9 mouse cellular contexts compared by ENCODE assay signal in the genomic region with DNA sequence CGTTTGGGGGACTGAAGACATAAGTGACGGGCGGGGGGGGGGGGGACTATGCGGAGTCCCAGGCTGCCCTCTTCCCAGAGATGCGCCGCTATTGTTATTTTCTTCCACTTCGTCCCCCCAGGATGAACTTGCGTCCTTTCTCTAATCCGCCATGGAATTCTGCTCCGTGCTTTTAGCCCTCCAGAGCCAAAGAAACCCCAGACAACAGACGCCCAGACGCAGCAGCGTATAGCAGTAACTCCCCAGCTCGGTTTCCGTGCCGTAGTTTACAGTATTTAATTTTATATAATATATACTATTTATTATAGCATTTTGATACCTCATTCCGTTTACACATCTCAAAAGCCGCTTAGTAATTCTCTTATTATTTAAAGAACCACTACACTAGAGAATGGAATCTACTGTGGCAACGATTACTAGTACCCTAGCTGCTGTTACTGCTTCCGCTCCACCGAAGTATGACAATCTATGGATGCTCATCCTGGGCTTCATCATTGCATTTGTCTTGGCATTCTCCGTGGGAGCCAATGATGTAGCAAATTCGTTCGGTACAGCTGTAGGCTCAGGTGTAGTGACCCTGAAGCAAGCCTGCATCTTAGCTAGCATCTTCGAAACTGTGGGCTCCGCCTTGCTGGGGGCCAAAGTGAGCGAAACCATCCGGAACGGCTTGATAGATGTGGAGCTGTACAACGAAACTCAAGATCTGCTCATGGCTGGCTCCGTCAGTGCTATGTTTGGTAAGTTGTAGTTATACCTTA. TPM values are rescaled to one million over a fixed set of nuclear protein-coding genes. Genes with fewer than 3 reads are reported as not detected.
DNase-seq lines count a peak whose midpoint lies in the region; ATAC-seq and TF ChIP-seq lines count a peak whose summit lies in the region.
"Had no signal": no experiment of that assay in that cellular context is flagged by ENCODE, and none has a peak within 500 bp of the region (broad histone marks: within the 10 kb centered on the region; RNA-seq: fewer than 3 reads in every experiment).

No protein-coding gene starts in this region.

- no peak for TF ChIP-seq CTCF in ES-Bruce4 (IDR thresholded peaks at IDR 0.05; ENCODE audit: low read depth, low read length)
- TF ChIP-seq CTCF in cortical plate, adult 2 months (IDR thresholded peaks at IDR 0.05; ENCODE audit: extremely low read depth, insufficient read depth, low read length), result no peak

- H3K9me3 ChIP-seq in heart, embryonic 10.5 days, result no peaks in the 10 kb centered on the region
- no peaks in the 10 kb centered on the region for H3K9me3 ChIP-seq in ES-Bruce4 (replicated peaks; ENCODE audit: control insufficient read depth, insufficient read depth, low read length, poor library complexity, severe bottlenecking)
- no peaks in the 10 kb centered on the region for H3K9me3 ChIP-seq in liver, embryonic 12.5 days (replicated peaks)

- WGBS in heart, embryonic 10.5 days, result 28% methylated on average over 30 of the region's 31 CpGs
- 16% methylated on average over 29 of the region's 31 CpGs for WGBS in liver, embryonic 12.5 days (ENCODE audit: insufficient replicate concordance)

- peak overlapping the region; percentile 77 for H3K9ac ChIP-seq in ES-Bruce4 (ENCODE audit: low read depth, poor library complexity, severe bottlenecking)
- peak overlapping the region; percentile 99 for H3K9ac ChIP-seq in liver, embryonic 12.5 days

- H3K27me3 ChIP-seq in heart, embryonic 10.5 days (ENCODE audit: insufficient read depth, poor library complexity, severe bottlenecking), result no peaks in the 10 kb centered on the region
- H3K27me3 ChIP-seq in ES-Bruce4 (ENCODE audit: control insufficient read depth, insufficient read depth, low read length, poor library complexity, severe bottlenecking), result no peaks in the 10 kb centered on the region
- no peaks in the 10 kb centered on the region for H3K27me3 ChIP-seq in liver, embryonic 12.5 days (replicated peaks)
- H3K27me3 ChIP-seq: Patski had no signal

- H3K36me3 ChIP-seq in heart, embryonic 10.5 days, result peaks cover 42% of the 10 kb centered on the region
- peaks cover 49% of the 10 kb centered on the region for H3K36me3 ChIP-seq in ES-Bruce4 (ENCODE audit: control insufficient read depth, insufficient read depth, low read length, poor library complexity, severe bottlenecking)
- H3K36me3 ChIP-seq in liver, embryonic 12.5 days, result peaks cover 52% of the 10 kb centered on the region

- no peak for TF ChIP-seq EP300 in ES-Bruce4 (IDR thresholded peaks at IDR 0.05; ENCODE audit: insufficient read depth, low read depth, low read length)

- peaks cover 15% of the 10 kb centered on the region for H3K4me1 ChIP-seq in heart, embryonic 10.5 days
- H3K4me1 ChIP-seq in ES-Bruce4 (ENCODE audit: control insufficient read depth, insufficient read depth, low read length), result no peaks in the 10 kb centered on the region
- H3K4me1 ChIP-seq in cortical plate, adult 2 months (ENCODE audit: control insufficient read depth, insufficient read depth, low read length), result no peaks in the 10 kb centered on the region; the same call in 1 of the 2 replicates
- peaks cover 66% of the 10 kb centered on the region for H3K4me1 ChIP-seq in liver, embryonic 12.5 days

- peak overlapping the region; percentile 95 for H3K27ac ChIP-seq in heart, embryonic 10.5 days
- no peak overlapping the region for H3K27ac ChIP-seq in ES-Bruce4 (ENCODE audit: insufficient read depth, low read length)
- peak overlapping the region; percentile 43 for H3K27ac ChIP-seq in cortical plate, adult 2 months (ENCODE audit: insufficient read depth, low read length)
- peak overlapping the region; percentile 97 for H3K27ac ChIP-seq in liver, embryonic 12.5 days

- ATAC-seq in liver, embryonic 12.5 days, result peak; percentile 5; the same call in 1 of the 2 replicates

- H3K4me3 ChIP-seq in heart, embryonic 10.5 days, result peak overlapping the region; percentile 80
- peak overlapping the region; percentile 97 for H3K4me3 ChIP-seq in ES-Bruce4 (ENCODE audit: low read depth, low read length)
- peak overlapping the region; percentile 98 for H3K4me3 ChIP-seq in cortical plate, adult 2 months (ENCODE audit: insufficient read depth, low read length)
- peak overlapping the region; percentile 95 for H3K4me3 ChIP-seq in liver, embryonic 12.5 days

- TF ChIP-seq POLR2A in ES-Bruce4 (IDR thresholded peaks at IDR 0.05; ENCODE audit: insufficient read depth, low read length), result no peak
- 0 out of 2 replicates have a peak, but pooled peaks have one; percentile 28 for TF ChIP-seq POLR2A in cortical plate, adult 2 months (IDR thresholded peaks at IDR 0.05; ENCODE audit: extremely low read depth, insufficient read depth, low read length)

- intact Hi-C loops in heart, postnatal 10 days (cut with DNase I), result loop anchor here (1.0 to 2.0 kb wide), 3 partner anchors 25 to 71 kb away; a partner anchor contains a TSS

- H3K4me2 ChIP-seq in liver, embryonic 12.5 days, result peak overlapping the region; percentile 95

- no peak for DNase-seq in heart, embryonic 10.5 days (ENCODE audit: low spot score)
- no peak for DNase-seq in heart, adult 8-10 months (ENCODE audit: low spot score)
- DNase-seq in heart, postnatal 10 days, result peak; percentile 33 to 35
- DNase-seq in right cerebral cortex, postnatal 4 days, result peak; percentile 30
- DNase-seq in adrenal gland, postnatal 25 days, result no peak

RNA-seq across cellular contexts. Expression of a gene that starts 0.9 kb away (rescaled TPM):
- 41.6 and 41.8 TPM in 2 replicates for polyA plus RNA-seq in heart, embryonic 10.5 days (2016; fragmentation: Nextera tagmentation; extraction: Ambion mirVana)
- total RNA-seq in heart, adult 8-10 months (2022), result 10 to 100 TPM in 2 of 4 experiments, 1 to 10 TPM in 2; 7.6 to 13.2 (median 10.0) TPM
- 224 and 225 TPM in 2 replicates for polyA plus RNA-seq in ES-Bruce4 (2011; ENCODE audit: insufficient read depth, insufficient read length, low read depth, missing spikeins)
- 141 and 153 TPM in 2 replicates for polyA plus RNA-seq in cortical plate, adult 2 months (2012; rRNA removed)
- total RNA-seq in heart, postnatal 10 days (2021), result 10 to 100 TPM; 15.3 to 18.8 TPM
- 76.2 and 78.4 TPM in 2 replicates for polyA plus RNA-seq in liver, embryonic 12.5 days (2016; fragmentation: Nextera tagmentation; extraction: Ambion mirVana)
- total RNA-seq in adrenal gland, postnatal 25 days (2021), result 18.0 and 21.1 TPM in 2 replicates

Comparison
In these comparisons a context has a peak if more than half of its experiments do, and no peak if none do; other contexts are left out.
1. DNase-seq: peak in heart, postnatal 10 days (2 of 2) and right cerebral cortex, postnatal 4 days (single experiment); none in heart, embryonic 10.5 days (single experiment), heart, adult 8-10 months (single experiment) and adrenal gland, postnatal 25 days (single experiment).
2. Peak in every context shown above with its lines, with median percentiles within 50 percentile points of each other: H3K4me3 ChIP-seq.